Mouse (Mus musculus): ENCODE data around the gene Yipf2. TPM values are rescaled to one million over a fixed set of nuclear protein-coding genes. Genes with fewer than 3 reads are reported as not detected.

Yipf2 gene
- polyA plus RNA-seq, 1 experiment from 2014 or later = 26.9 TPM

DNA sequence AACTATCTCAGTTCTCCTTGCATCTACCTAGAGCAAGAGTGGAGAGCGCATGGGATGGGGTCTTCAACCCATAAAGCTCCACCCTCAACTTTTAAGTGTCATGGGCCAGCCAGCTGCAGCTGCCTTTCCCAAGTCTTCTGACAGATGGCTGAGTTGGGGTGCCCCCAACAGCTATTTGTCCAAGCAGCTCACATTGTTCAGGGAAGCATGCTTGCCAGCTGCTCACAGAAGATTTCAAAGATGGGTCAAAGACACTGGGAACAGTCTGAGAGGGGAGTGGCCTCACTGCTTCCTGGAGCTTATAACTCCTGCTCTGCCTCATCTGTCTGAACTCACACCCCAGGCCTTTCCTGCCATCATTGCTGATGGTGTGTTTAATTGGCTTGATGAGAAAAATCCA is 16.3 kb downstream of the Yipf2 start:
- 91% methylated on average over 1 of the region's 1 CpGs for WGBS
- Histone ChIP-seq H3K4me2 (replicated peaks; ENCODE audit: low read depth, low read length) (no peak overlapping the region), H3K4me1 (ENCODE audit: control insufficient read depth, insufficient read depth, low read length) (no peaks in the 10 kb centered on the region), H3K9ac (replicated peaks; ENCODE audit: low read depth, low read length) (no peak overlapping the region), H3K27ac (ENCODE audit: low read length) (no peak overlapping the region), H3K9me3 (ENCODE audit: control insufficient read depth, low read depth, low read length) (no peaks in the 10 kb centered on the region), H3K36me3 (ENCODE audit: control insufficient read depth, insufficient read depth, low read length) (peaks cover 80% of the 10 kb centered on the region), H3K4me3 (ENCODE audit: low read depth, low read length) (no peak overlapping the region), H3K27me3 (ENCODE audit: control insufficient read depth, insufficient read depth, low read length) (no peaks in the 10 kb centered on the region)
- no peak for ATAC-seq (ENCODE audit: insufficient number of reproducible peaks, insufficient read depth, low FRiP score, low read depth)

DNA sequence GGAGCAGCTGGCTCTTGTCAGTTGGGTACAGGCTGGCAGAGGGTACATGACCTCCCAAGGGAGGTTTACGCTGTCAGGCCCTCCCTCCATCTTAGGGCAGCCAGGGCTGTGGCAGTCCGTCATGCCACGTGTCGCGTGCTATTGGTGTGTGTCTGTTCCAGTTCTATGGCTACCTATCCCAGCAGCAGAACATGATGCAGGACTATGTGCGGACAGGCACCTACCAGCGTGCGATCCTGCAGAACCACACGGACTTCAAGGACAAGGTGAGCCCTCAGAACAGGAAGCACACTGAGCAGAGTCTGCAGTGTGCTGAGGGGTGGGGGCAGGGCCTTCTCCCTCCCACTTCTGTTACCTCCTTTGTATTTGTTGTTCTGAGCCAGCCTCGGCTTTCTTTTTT is 17.4 kb downstream of the Yipf2 start:
- WGBS = 91% methylated on average over 10 of the region's 10 CpGs
- ATAC-seq (ENCODE audit: insufficient number of reproducible peaks, insufficient read depth, low FRiP score, low read depth) = no peak
- Histone ChIP-seq H3K4me2 (replicated peaks; ENCODE audit: low read depth, low read length) (no peak overlapping the region), H3K36me3 (ENCODE audit: control insufficient read depth, insufficient read depth, low read length) (peaks cover 78% of the 10 kb centered on the region), H3K4me1 (ENCODE audit: control insufficient read depth, insufficient read depth, low read length) (no peaks in the 10 kb centered on the region), H3K27ac (ENCODE audit: low read length) (no peak overlapping the region), H3K9me3 (ENCODE audit: control insufficient read depth, low read depth, low read length) (no peaks in the 10 kb centered on the region), H3K27me3 (ENCODE audit: control insufficient read depth, insufficient read depth, low read length) (no peaks in the 10 kb centered on the region), H3K9ac (replicated peaks; ENCODE audit: low read depth, low read length) (no peak overlapping the region), H3K4me3 (ENCODE audit: low read depth, low read length) (no peak overlapping the region)

DNA sequence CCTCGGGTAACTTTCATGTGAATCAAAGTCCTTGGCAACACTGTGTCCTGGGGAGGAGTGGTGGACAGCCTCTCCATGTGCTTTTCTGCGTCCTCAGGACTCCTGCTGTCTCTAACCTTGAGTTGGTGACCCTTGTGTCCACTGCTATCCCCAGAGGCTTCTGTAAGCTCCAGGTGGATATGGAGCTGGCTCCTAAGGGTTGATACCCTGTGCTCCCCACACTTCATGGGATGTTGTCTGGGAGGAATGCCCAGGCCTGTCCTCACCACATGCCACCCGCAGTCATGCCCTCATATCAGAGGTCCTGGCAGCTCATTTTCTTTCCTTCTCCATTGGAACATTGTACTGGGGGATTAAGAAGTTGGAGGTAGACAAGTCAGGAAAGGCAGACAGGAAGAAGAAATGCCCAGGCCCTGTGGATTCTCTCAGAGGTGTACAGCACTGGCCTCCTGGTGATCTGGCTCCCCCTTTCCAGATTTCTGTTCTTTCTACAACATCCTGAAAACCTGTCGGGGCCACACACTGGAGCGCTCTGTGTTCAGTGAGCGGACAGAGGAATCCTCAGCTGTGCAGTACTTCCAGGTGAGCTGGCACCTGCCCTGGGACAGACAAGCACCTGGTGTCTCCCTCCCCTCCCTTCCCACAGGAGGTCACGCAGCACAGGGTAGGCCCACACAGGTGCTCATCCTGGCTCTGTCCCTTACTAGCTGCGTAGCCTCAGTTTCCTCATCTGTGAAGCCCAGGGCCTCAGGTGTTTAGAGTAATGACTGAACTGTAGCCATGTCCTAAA is 18.4 kb downstream of the Yipf2 start:
- 91% methylated on average over 8 of the region's 8 CpGs for WGBS
- Histone ChIP-seq H3K9me3 (ENCODE audit: control insufficient read depth, low read depth, low read length) (no peaks in the 10 kb centered on the region), H3K4me2 (replicated peaks; ENCODE audit: low read depth, low read length) (no peak overlapping the region), H3K27ac (ENCODE audit: low read length) (no peak overlapping the region), H3K36me3 (ENCODE audit: control insufficient read depth, insufficient read depth, low read length) (peaks cover 81% of the 10 kb centered on the region), H3K4me3 (ENCODE audit: low read depth, low read length) (no peak overlapping the region), H3K27me3 (ENCODE audit: control insufficient read depth, insufficient read depth, low read length) (no peaks in the 10 kb centered on the region), H3K4me1 (ENCODE audit: control insufficient read depth, insufficient read depth, low read length) (no peaks in the 10 kb centered on the region), H3K9ac (replicated peaks; ENCODE audit: low read depth, low read length) (no peak overlapping the region)
- ATAC-seq (ENCODE audit: insufficient number of reproducible peaks, insufficient read depth, low FRiP score, low read depth) = no peak

DNA sequence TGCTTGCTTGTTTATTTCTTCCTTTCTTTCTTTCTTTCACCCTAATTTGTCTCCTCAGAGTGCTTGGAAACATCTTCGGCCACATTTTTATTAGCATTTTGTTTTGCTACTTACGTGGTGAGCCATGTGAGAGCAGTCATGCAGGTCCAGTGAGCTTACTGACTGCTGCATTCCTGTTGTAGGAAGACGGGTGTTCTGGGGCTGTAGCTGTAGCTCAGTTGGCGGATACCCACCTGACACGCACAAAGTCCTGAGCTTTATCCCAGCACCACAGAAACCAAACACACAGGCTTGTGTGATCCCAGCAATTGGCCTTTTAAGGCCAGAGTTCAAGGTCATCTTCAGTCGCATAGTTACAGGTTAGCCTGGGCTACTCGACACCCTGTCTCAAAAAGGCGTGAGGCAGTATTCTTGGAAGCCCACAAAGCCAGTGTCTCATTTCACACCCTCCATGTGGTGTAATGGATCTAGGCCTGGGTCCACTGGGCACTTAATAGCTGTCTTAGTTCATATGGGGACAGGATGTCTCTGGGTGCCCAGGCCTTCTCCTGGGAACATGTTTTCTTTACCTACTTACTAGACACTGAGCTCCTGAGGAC is 23.9 kb downstream of the Yipf2 start:
- H3K36me3 ChIP-seq (ENCODE audit: control insufficient read depth, insufficient read depth, low read length) = peaks cover 44% of the 10 kb centered on the region
- no peak overlapping the region for H3K4me3 ChIP-seq (ENCODE audit: low read depth, low read length)
- H3K4me2 ChIP-seq (replicated peaks; ENCODE audit: low read depth, low read length) = no peak overlapping the region
- H3K9me3 ChIP-seq (ENCODE audit: control insufficient read depth, low read depth, low read length) = no peaks in the 10 kb centered on the region
- H3K9ac ChIP-seq (replicated peaks; ENCODE audit: low read depth, low read length) = no peak overlapping the region
- H3K4me1 ChIP-seq (ENCODE audit: control insufficient read depth, insufficient read depth, low read length) = no peaks in the 10 kb centered on the region
- ATAC-seq (ENCODE audit: insufficient number of reproducible peaks, insufficient read depth, low FRiP score, low read depth) = no peak
- no peaks in the 10 kb centered on the region for H3K27me3 ChIP-seq (ENCODE audit: control insufficient read depth, insufficient read depth, low read length)
- H3K27ac ChIP-seq (ENCODE audit: low read length) = no peak overlapping the region
- 86% methylated on average over 8 of the region's 8 CpGs for WGBS

DNA sequence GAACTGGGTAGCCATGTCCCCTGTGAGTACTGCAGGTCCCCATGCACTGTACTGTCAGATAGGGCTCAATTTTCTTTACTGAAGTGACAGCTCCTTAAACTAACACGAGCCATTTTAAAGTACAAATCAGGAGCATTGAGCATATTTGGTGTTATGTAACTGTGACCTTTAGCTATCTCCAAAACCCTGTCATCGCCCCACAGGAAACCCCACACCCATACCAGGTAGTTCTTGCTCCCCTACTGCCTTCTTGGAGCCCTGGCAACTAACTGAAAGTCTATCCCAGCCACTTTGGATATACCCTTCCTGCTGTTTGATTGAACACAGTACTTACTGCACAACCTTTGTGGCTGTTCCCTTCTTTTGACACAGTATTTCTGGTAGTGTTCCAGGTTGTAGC is 25.6 kb downstream of the Yipf2 start:
- Histone ChIP-seq H3K27me3 (ENCODE audit: control insufficient read depth, insufficient read depth, low read length) (no peaks in the 10 kb centered on the region), H3K4me1 (ENCODE audit: control insufficient read depth, insufficient read depth, low read length) (no peaks in the 10 kb centered on the region), H3K4me3 (ENCODE audit: low read depth, low read length) (no peak overlapping the region), H3K9me3 (ENCODE audit: control insufficient read depth, low read depth, low read length) (no peaks in the 10 kb centered on the region), H3K9ac (replicated peaks; ENCODE audit: low read depth, low read length) (no peak overlapping the region), H3K36me3 (ENCODE audit: control insufficient read depth, insufficient read depth, low read length) (peaks cover 28% of the 10 kb centered on the region), H3K4me2 (replicated peaks; ENCODE audit: low read depth, low read length) (no peak overlapping the region), H3K27ac (ENCODE audit: low read length) (no peak overlapping the region)
- no peak for ATAC-seq (ENCODE audit: insufficient number of reproducible peaks, insufficient read depth, low FRiP score, low read depth)
- WGBS = 76% methylated on average over 2 of the region's 2 CpGs

DNA sequence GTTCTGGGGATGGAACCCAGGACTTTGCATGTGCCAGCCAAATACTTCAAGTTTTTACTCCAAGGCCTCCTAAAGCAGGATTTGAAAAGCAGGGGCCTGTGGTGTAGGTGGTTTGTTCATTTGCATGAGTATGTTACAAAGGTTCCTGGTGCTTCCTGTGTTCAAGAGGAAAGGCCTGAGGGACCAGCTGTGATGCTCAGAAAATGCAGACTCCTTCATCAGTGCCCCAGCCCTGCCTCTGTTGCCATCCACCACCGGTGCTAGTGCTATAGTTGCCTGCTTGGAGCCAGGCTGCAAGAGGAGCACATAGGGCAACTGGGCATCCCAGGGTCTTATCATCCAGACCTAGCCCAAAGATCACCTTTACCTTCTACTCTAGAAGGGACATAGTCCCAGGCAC is 26.1 kb downstream of the Yipf2 start:
- Histone ChIP-seq H3K4me3 (ENCODE audit: low read depth, low read length) (no peak overlapping the region), H3K36me3 (ENCODE audit: control insufficient read depth, insufficient read depth, low read length) (peaks cover 24% of the 10 kb centered on the region), H3K4me2 (replicated peaks; ENCODE audit: low read depth, low read length) (no peak overlapping the region), H3K4me1 (ENCODE audit: control insufficient read depth, insufficient read depth, low read length) (no peaks in the 10 kb centered on the region), H3K9ac (replicated peaks; ENCODE audit: low read depth, low read length) (no peak overlapping the region), H3K27me3 (ENCODE audit: control insufficient read depth, insufficient read depth, low read length) (no peaks in the 10 kb centered on the region), H3K9me3 (ENCODE audit: control insufficient read depth, low read depth, low read length) (no peaks in the 10 kb centered on the region), H3K27ac (ENCODE audit: low read length) (no peak overlapping the region)
- no peak for ATAC-seq (ENCODE audit: insufficient number of reproducible peaks, insufficient read depth, low FRiP score, low read depth)
- WGBS = 83% methylated on average over 1 of the region's 1 CpGs

DNA sequence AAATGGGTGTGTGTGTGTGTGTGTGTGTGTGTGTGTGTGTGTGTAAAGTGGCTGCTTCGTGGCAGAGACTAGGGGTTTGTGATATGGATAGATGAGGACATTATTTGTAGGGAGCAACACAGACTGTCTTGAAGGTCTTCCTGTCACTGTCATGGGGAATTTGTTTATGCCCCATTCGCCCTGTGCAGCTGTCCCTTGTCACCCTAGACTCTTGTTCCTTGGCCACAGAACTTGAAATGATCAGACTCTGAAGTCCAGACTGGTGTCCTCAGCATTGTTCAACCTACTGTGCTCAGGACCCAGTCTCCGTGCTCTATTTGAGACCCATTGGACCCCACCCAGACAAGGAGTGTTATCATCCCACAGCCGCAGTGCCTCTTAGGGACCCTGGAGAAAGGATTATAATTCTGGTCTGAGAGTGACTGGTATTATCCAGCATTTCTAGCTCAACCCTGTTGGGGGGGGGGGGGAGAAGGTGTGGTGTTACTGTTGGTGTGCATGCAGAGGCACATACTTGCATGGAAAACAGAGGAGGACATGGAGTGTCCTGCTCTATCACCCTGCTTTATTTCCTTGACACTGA is 27.5 kb downstream of the Yipf2 start:
- H3K27me3 ChIP-seq (ENCODE audit: control insufficient read depth, insufficient read depth, low read length) = no peaks in the 10 kb centered on the region
- H3K4me1 ChIP-seq (ENCODE audit: control insufficient read depth, insufficient read depth, low read length) = no peaks in the 10 kb centered on the region
- H3K4me3 ChIP-seq (ENCODE audit: low read depth, low read length) = no peak overlapping the region
- H3K9me3 ChIP-seq (ENCODE audit: control insufficient read depth, low read depth, low read length) = no peaks in the 10 kb centered on the region
- H3K36me3 ChIP-seq (ENCODE audit: control insufficient read depth, insufficient read depth, low read length) = peaks cover 17% of the 10 kb centered on the region; the same call in 1 of the 2 replicates
- no peak overlapping the region for H3K4me2 ChIP-seq (replicated peaks; ENCODE audit: low read depth, low read length)
- H3K9ac ChIP-seq (replicated peaks; ENCODE audit: low read depth, low read length) = no peak overlapping the region
- WGBS = 68% methylated on average over 4 of the region's 4 CpGs
- no peak overlapping the region for H3K27ac ChIP-seq (ENCODE audit: low read length)
- no peak for ATAC-seq (ENCODE audit: insufficient number of reproducible peaks, insufficient read depth, low FRiP score, low read depth)

DNA sequence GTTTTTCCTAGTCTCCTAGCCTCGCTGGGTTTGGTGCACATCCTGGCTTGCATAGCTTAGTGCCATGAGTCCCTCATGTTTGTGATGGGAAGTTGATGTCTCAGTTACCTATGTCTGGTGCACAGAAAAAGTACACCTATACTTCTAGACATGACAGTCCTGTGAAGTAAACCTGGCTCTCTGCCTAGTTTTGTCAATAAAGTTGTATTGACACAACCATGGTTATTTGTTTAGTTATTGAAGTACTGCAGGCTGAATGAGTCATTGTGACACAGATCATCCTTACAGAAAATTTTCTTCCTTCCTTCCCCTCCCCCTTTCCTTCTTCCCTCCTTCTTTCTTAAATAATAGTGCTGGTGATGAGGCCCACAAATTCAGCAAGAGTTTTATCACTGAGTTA is 28.2 kb downstream of the Yipf2 start:
- H3K9ac ChIP-seq (replicated peaks; ENCODE audit: low read depth, low read length) = no peak overlapping the region
- H3K4me1 ChIP-seq (ENCODE audit: control insufficient read depth, insufficient read depth, low read length) = no peaks in the 10 kb centered on the region
- H3K27ac ChIP-seq (ENCODE audit: low read length) = no peak overlapping the region
- no peaks in the 10 kb centered on the region for H3K9me3 ChIP-seq (ENCODE audit: control insufficient read depth, low read depth, low read length)
- no peaks in the 10 kb centered on the region for H3K27me3 ChIP-seq (ENCODE audit: control insufficient read depth, insufficient read depth, low read length)
- 64% methylated on average over 1 of the region's 1 CpGs for WGBS
- no peak overlapping the region for H3K4me3 ChIP-seq (ENCODE audit: low read depth, low read length)
- peaks cover 11% of the 10 kb centered on the region; the same call in 1 of the 2 replicates for H3K36me3 ChIP-seq (ENCODE audit: control insufficient read depth, insufficient read depth, low read length)
- ATAC-seq (ENCODE audit: insufficient number of reproducible peaks, insufficient read depth, low FRiP score, low read depth) = no peak
- H3K4me2 ChIP-seq (replicated peaks; ENCODE audit: low read depth, low read length) = no peak overlapping the region
